Mouse (Mus musculus): Measurements from ENCODE around the gene Slc1a3. TPM values are rescaled to one million over a fixed set of nuclear protein-coding genes. Genes with fewer than 3 reads are reported as not detected.

Gene Slc1a3
- polyA plus RNA-seq (2015; fragmentation: Nextera tagmentation; extraction: Ambion mirVana) = 1.1 and 1.3 TPM in 2 replicates

DNA sequence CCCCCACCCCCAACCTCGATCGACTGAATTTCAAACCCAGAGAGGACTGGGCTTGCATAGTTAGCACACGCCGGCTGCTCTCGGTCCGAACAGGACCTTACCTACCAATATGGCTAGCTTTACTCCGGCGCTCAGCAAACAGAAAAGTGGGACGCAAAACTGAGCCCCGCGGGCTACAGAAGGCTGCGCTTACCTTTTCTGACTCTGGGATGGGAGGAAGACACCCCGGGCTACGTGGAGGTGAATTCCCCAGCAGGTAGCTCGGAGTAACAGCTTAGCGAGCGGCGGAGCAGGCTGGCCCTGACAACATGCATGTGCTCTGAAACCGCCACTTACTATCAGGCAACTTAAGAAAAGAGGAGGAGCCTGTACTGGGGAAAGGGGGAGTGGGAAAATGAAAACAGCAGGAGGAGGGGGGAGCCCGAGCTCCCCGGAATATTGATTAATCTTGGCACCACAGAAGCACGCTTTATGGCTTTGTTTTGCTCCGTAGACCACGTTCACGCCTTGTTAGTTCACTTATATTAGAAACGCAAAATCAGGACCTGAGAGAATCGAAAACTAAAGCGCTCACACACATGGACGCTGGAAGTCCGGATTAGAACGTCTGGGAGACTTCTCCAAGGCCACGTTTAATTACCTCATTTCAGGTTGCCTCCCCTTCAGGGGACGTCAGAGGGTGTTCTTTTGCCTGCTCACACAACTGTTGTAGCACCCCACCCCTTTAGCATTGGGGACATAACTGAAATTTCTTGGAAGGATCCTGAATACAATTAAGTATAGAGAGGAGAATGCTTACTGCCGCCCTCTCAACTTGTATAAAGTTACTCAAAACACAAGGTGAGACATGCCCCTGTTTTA is at the start of gene Slc1a3:
Gene Slc1a3, minus strand, starts transcription at position 619 of the 861 bp plus-strand sequence.

Other genes starting within 250 kb of the Slc1a3 start
- gene Gm2310, start 190.8 kb downstream of the Slc1a3 start, polyA plus RNA-seq (2015; fragmentation: Nextera tagmentation; extraction: Ambion mirVana) = not detected in 2 replicates

All from spleen, postnatal 0 days (tissue).